Mouse (Mus musculus) lung, embryonic 16.5 days (tissue): Measurements from ENCODE around the gene Patl2. TPM values are rescaled to one million over a fixed set of nuclear protein-coding genes. Genes with fewer than 3 reads are reported as not detected.

Experiments used
- polyA plus RNA-seq: library from polyadenylated mRNA; unstranded; fragments of >200 nt; fragmentation: Nextera tagmentation; extraction: Ambion mirVana; gene quantifications from 2 replicates; pipeline ENCODE4 v1.2.1, GENCODE M21; 2015

Patl2 gene
- polyA plus RNA-seq, 1 experiment from 2014 or later = not detected

Other genes with a start within 250 kb of the Patl2 start
- gene Ctdspl2, start 230.2 kb downstream of the Patl2 start, polyA plus RNA-seq = 48.2 and 50.5 TPM in 2 replicates
- gene Mageb3, start 230.1 kb downstream of the Patl2 start, polyA plus RNA-seq = 0.11 and 0.13 TPM in 2 replicates
- gene Eif3j1, start 157.6 kb downstream of the Patl2 start, polyA plus RNA-seq = 9.1 and 9.7 TPM in 2 replicates
- 8.9 and 9.5 TPM in 2 replicates for gene Spg11, start 67.8 kb downstream of the Patl2 start, polyA plus RNA-seq
- 408 and 412 TPM in 2 replicates for gene B2m, start 38.5 kb downstream of the Patl2 start, polyA plus RNA-seq
- 0.11 TPM in 1 of 2 replicates, not detected in the other for gene Trim69, start 25.5 kb downstream of the Patl2 start, polyA plus RNA-seq
- gene Terb2, start 83 bp upstream of the Patl2 start, polyA plus RNA-seq = not detected in 2 replicates
- gene Sord, start 48.6 kb upstream of the Patl2 start, polyA plus RNA-seq = 23.4 and 26.2 TPM in 2 replicates
- gene Duox2, start 112.3 kb upstream of the Patl2 start, polyA plus RNA-seq = not detected in 2 replicates
- not detected in 2 replicates for gene Duoxa2, start 112.7 kb upstream of the Patl2 start, polyA plus RNA-seq
- 0.30 and 0.51 TPM in 2 replicates for gene Duoxa1, start 127.5 kb upstream of the Patl2 start, polyA plus RNA-seq
- gene Duox1, start 129.5 kb upstream of the Patl2 start, polyA plus RNA-seq = 0.03 and 0.16 TPM in 2 replicates
- 2.5 and 2.9 TPM in 2 replicates for gene Shf, start 183.0 kb upstream of the Patl2 start, polyA plus RNA-seq
- gene Slc28a2, start 240.3 kb upstream of the Patl2 start, polyA plus RNA-seq = 0.14 and 0.24 TPM in 2 replicates